Mouse (Mus musculus) cortical plate, adult 2 months (tissue): ENCODE data around the gene Disc1.

ENCODE experiments used
- CTCF ChIP-seq: fragments of 200-500 bp; IDR thresholded peaks from 2 replicates; pipeline ENCODE4 v1.5.1; 2011; ENCODE audit warnings: mild to moderate bottlenecking, control low read depth, low read length; ENCODE audit not compliant: insufficient read depth; ENCODE audit errors: extremely low read depth
- POLR2A ChIP-seq: fragments of 200-500 bp; IDR thresholded peaks from 2 replicates; pipeline ENCODE4 v1.6.1; 2011; ENCODE audit warnings: mild to moderate bottlenecking, low read length, control low read depth; ENCODE audit not compliant: insufficient read depth; ENCODE audit errors: extremely low read depth

DNA sequence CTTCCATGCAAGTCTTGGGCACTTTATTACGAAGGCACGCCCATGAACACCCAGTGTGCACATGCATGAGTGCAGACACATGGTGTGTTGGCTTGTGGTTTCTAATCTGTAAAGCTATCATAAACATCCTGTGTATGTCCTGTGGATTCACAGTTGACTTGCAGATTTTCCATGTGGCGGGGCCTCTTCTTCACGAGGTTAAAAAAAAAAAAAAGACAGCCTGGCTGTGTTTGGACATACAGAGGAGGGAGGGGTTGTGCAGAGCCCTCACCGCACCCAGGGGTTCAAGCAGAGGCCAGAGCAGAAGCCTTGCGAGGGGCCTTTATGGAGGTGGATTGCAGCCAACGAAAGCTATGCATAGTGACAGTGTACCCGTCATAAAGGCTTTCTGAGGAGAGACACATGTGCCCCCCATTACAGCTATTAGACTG lies 248.0 kb downstream of the Disc1 start:
- TF ChIP-seq POLR2A = no peak
- TF ChIP-seq CTCF = no peak
